Mouse (Mus musculus): ENCODE measurements around the gene Nsg2. TPM values are rescaled to one million over a fixed set of nuclear protein-coding genes. Genes with fewer than 3 reads are reported as not detected.

Gene Nsg2
- polyA plus RNA-seq, 2 experiments: 3.2 to 17.5 TPM

GRCm38 (mm10) chr11:32032053-32032452 lies 31.8 kb downstream of the Nsg2 start:
- Histone ChIP-seq H3K9me3 (ENCODE audit: control insufficient read depth, low read length) (no peaks in the 10 kb centered on the region), H3K4me1 (ENCODE audit: control insufficient read depth, insufficient read depth, low read length) (no peaks in the 10 kb centered on the region), H3K4me2 (replicated peaks; ENCODE audit: low read depth, low read length, severe bottlenecking) (no peak overlapping the region), H3K9ac (ENCODE audit: low read depth, low read length, severe bottlenecking) (no peak overlapping the region), H3K36me3 (ENCODE audit: control insufficient read depth, insufficient read depth, low read length) (no peaks in the 10 kb centered on the region), H3K27me3 (ENCODE audit: control insufficient read depth, insufficient read depth, low read length) (no peaks in the 10 kb centered on the region), H3K27ac (replicated peaks; ENCODE audit: low read depth, low read length) (no peak overlapping the region), H3K4me3 (replicated peaks; ENCODE audit: low read length) (no peak overlapping the region)
- no peak for TF ChIP-seq POLR2A (IDR thresholded peaks at IDR 0.05; ENCODE audit: borderline replicate concordance, extremely low read depth, insufficient read depth, insufficient read length)
- ATAC-seq (ENCODE audit: low FRiP score, low read depth) (no peak), DNase-seq (ENCODE audit: low spot score) (no peak)
- WGBS: 77% methylated on average over 9 of the region's 9 CpGs

GRCm38 (mm10) chr11:32035831-32036230 lies 35.6 kb downstream of the Nsg2 start:
- no peak for ATAC-seq (ENCODE audit: low FRiP score, low read depth)
- Histone ChIP-seq H3K4me1 (ENCODE audit: control insufficient read depth, insufficient read depth, low read length) (no peaks in the 10 kb centered on the region), H3K27ac (replicated peaks; ENCODE audit: low read depth, low read length) (no peak overlapping the region), H3K9ac (ENCODE audit: low read depth, low read length, severe bottlenecking) (no peak overlapping the region), H3K4me3 (replicated peaks; ENCODE audit: low read length) (no peak overlapping the region), H3K36me3 (ENCODE audit: control insufficient read depth, insufficient read depth, low read length) (no peaks in the 10 kb centered on the region), H3K4me2 (replicated peaks; ENCODE audit: low read depth, low read length, severe bottlenecking) (no peak overlapping the region), H3K9me3 (ENCODE audit: control insufficient read depth, low read length) (no peaks in the 10 kb centered on the region), H3K27me3 (ENCODE audit: control insufficient read depth, insufficient read depth, low read length) (no peaks in the 10 kb centered on the region)
- no peak for TF ChIP-seq POLR2A (IDR thresholded peaks at IDR 0.05; ENCODE audit: borderline replicate concordance, extremely low read depth, insufficient read depth, insufficient read length)
- no peak for DNase-seq (ENCODE audit: low spot score)
- 67% methylated on average over 5 of the region's 5 CpGs for WGBS

GRCm38 (mm10) chr11:32039656-32040055 lies 39.4 kb downstream of the Nsg2 start:
- DNase-seq (ENCODE audit: low spot score): no peak
- H3K36me3 ChIP-seq (ENCODE audit: control insufficient read depth, insufficient read depth, low read length): no peaks in the 10 kb centered on the region
- no peak overlapping the region for H3K9ac ChIP-seq (ENCODE audit: low read depth, low read length, severe bottlenecking)
- no peak overlapping the region for H3K27ac ChIP-seq (replicated peaks; ENCODE audit: low read depth, low read length)
- no peak for TF ChIP-seq POLR2A (IDR thresholded peaks at IDR 0.05; ENCODE audit: borderline replicate concordance, extremely low read depth, insufficient read depth, insufficient read length)
- H3K4me3 ChIP-seq (replicated peaks; ENCODE audit: low read length): no peak overlapping the region
- no peaks in the 10 kb centered on the region for H3K27me3 ChIP-seq (ENCODE audit: control insufficient read depth, insufficient read depth, low read length)
- H3K4me2 ChIP-seq (replicated peaks; ENCODE audit: low read depth, low read length, severe bottlenecking): no peak overlapping the region
- no peaks in the 10 kb centered on the region for H3K4me1 ChIP-seq (ENCODE audit: control insufficient read depth, insufficient read depth, low read length)
- 34% methylated on average over 4 of the region's 4 CpGs for WGBS
- H3K9me3 ChIP-seq (ENCODE audit: control insufficient read depth, low read length): no peaks in the 10 kb centered on the region
- peak; percentile 60; the same call in 1 of the 2 replicates for ATAC-seq (ENCODE audit: low FRiP score, low read depth)

GRCm38 (mm10) chr11:32057389-32057788 lies 57.1 kb downstream of the Nsg2 start:
- DNase-seq (ENCODE audit: low spot score) (no peak), ATAC-seq (ENCODE audit: low FRiP score, low read depth) (no peak)
- H3K9me3 ChIP-seq (ENCODE audit: control insufficient read depth, low read length): no peaks in the 10 kb centered on the region
- no peaks in the 10 kb centered on the region for H3K4me1 ChIP-seq (ENCODE audit: control insufficient read depth, insufficient read depth, low read length)
- H3K36me3 ChIP-seq (ENCODE audit: control insufficient read depth, insufficient read depth, low read length): no peaks in the 10 kb centered on the region
- no peak overlapping the region for H3K27ac ChIP-seq (replicated peaks; ENCODE audit: low read depth, low read length)
- no peak overlapping the region for H3K9ac ChIP-seq (ENCODE audit: low read depth, low read length, severe bottlenecking)
- no peak overlapping the region for H3K4me2 ChIP-seq (replicated peaks; ENCODE audit: low read depth, low read length, severe bottlenecking)
- no peak overlapping the region for H3K4me3 ChIP-seq (replicated peaks; ENCODE audit: low read length)
- no peak for TF ChIP-seq POLR2A (IDR thresholded peaks at IDR 0.05; ENCODE audit: borderline replicate concordance, extremely low read depth, insufficient read depth, insufficient read length)
- H3K27me3 ChIP-seq (ENCODE audit: control insufficient read depth, insufficient read depth, low read length): no peaks in the 10 kb centered on the region
- 88% methylated on average over 11 of the region's 11 CpGs for WGBS

- Histone ChIP-seq H3K9ac (ENCODE audit: low read depth, low read length, severe bottlenecking) (no peak overlapping the region), H3K4me3 (replicated peaks; ENCODE audit: low read length) (no peak overlapping the region), H3K36me3 (ENCODE audit: control insufficient read depth, insufficient read depth, low read length) (no peaks in the 10 kb centered on the region), H3K9me3 (ENCODE audit: control insufficient read depth, low read length) (no peaks in the 10 kb centered on the region), H3K27ac (replicated peaks; ENCODE audit: low read depth, low read length) (no peak overlapping the region), H3K27me3 (ENCODE audit: control insufficient read depth, insufficient read depth, low read length) (no peaks in the 10 kb centered on the region), H3K4me2 (replicated peaks; ENCODE audit: low read depth, low read length, severe bottlenecking) (no peak overlapping the region), H3K4me1 (ENCODE audit: control insufficient read depth, insufficient read depth, low read length) (no peaks in the 10 kb centered on the region)
- DNase-seq (ENCODE audit: low spot score): no peak
- 83% methylated on average over 13 of the region's 13 CpGs for WGBS
- no peak for ATAC-seq (ENCODE audit: low FRiP score, low read depth)
- no peak for TF ChIP-seq POLR2A (IDR thresholded peaks at IDR 0.05; ENCODE audit: borderline replicate concordance, extremely low read depth, insufficient read depth, insufficient read length)
These were observed 57.6 kb downstream of the Nsg2 start for GRCm38 (mm10) chr11:32057861-32058260.

GRCm38 (mm10) chr11:32061020-32061419 lies 60.8 kb downstream of the Nsg2 start:
- Histone ChIP-seq H3K36me3 (ENCODE audit: control insufficient read depth, insufficient read depth, low read length) (no peaks in the 10 kb centered on the region), H3K4me2 (replicated peaks; ENCODE audit: low read depth, low read length, severe bottlenecking) (no peak overlapping the region), H3K9ac (ENCODE audit: low read depth, low read length, severe bottlenecking) (no peak overlapping the region), H3K4me1 (ENCODE audit: control insufficient read depth, insufficient read depth, low read length) (no peaks in the 10 kb centered on the region), H3K4me3 (replicated peaks; ENCODE audit: low read length) (no peak overlapping the region), H3K27me3 (ENCODE audit: control insufficient read depth, insufficient read depth, low read length) (no peaks in the 10 kb centered on the region), H3K9me3 (ENCODE audit: control insufficient read depth, low read length) (no peaks in the 10 kb centered on the region), H3K27ac (replicated peaks; ENCODE audit: low read depth, low read length) (no peak overlapping the region)
- TF ChIP-seq POLR2A (IDR thresholded peaks at IDR 0.05; ENCODE audit: borderline replicate concordance, extremely low read depth, insufficient read depth, insufficient read length): no peak
- WGBS: 57% methylated on average over 2 of the region's 2 CpGs
- DNase-seq (ENCODE audit: low spot score) (no peak), ATAC-seq (ENCODE audit: low FRiP score, low read depth) (no peak)

Measured in limb, embryonic 14.5 days (tissue).